Mouse (Mus musculus): Measurements from ENCODE around the gene Stx8. TPM values are rescaled to one million over a fixed set of nuclear protein-coding genes. Genes with fewer than 3 reads are reported as not detected.
A peak's percentile ranks its signal among the peaks of the same experiment; 100 is the strongest.

Gene Stx8
- polyA plus RNA-seq, 1 experiment from 2014 or later: 59.7 TPM

- Histone ChIP-seq H3K4me2 (replicated peaks) (no peak overlapping the region), H3K27ac (0 out of 2 replicates have a peak overlapping the region, but pooled peaks have one; percentile 30), H3K36me3 (no peaks in the 10 kb centered on the region), H3K27me3 (replicated peaks) (no peaks in the 10 kb centered on the region), H3K9ac (no peak overlapping the region), H3K9me3 (no peaks in the 10 kb centered on the region), H3K4me3 (replicated peaks) (no peak overlapping the region), H3K4me1 (replicated peaks) (peaks cover 10% of the 10 kb centered on the region)
- WGBS: 52% methylated on average over 13 of the region's 13 CpGs
- no peak for ATAC-seq
Measured at GRCm38 (mm10) chr11:68144235-68145065, 178.5 kb downstream of the Stx8 start.

GRCm38 (mm10) chr11:68145066-68145585 lies 179.1 kb downstream of the Stx8 start:
- H3K36me3 ChIP-seq: no peaks in the 10 kb centered on the region
- WGBS: 35% methylated on average over 13 of the region's 13 CpGs
- no peak overlapping the region for H3K9ac ChIP-seq
- no peak overlapping the region for H3K27ac ChIP-seq
- H3K9me3 ChIP-seq: no peaks in the 10 kb centered on the region
- H3K4me3 ChIP-seq (replicated peaks): no peak overlapping the region
- peak overlapping the region; percentile 6; the same call in 1 of the 2 replicates for H3K4me2 ChIP-seq (replicated peaks)
- peaks cover 10% of the 10 kb centered on the region for H3K4me1 ChIP-seq (replicated peaks)
- no peak for ATAC-seq
- no peaks in the 10 kb centered on the region for H3K27me3 ChIP-seq (replicated peaks)

- H3K4me1 ChIP-seq (replicated peaks): peaks cover 10% of the 10 kb centered on the region
- H3K4me3 ChIP-seq (replicated peaks): no peak overlapping the region
- no peak for ATAC-seq
- no peaks in the 10 kb centered on the region for H3K9me3 ChIP-seq
- H3K36me3 ChIP-seq: no peaks in the 10 kb centered on the region
- H3K27me3 ChIP-seq (replicated peaks): no peaks in the 10 kb centered on the region
- no peak overlapping the region for H3K27ac ChIP-seq
- H3K4me2 ChIP-seq (replicated peaks): 0 out of 2 replicates have a peak overlapping the region, but pooled peaks have one; percentile 6
- WGBS: 38% methylated on average over 17 of the region's 17 CpGs
- no peak overlapping the region for H3K9ac ChIP-seq
Measured at GRCm38 (mm10) chr11:68145586-68146455, 179.8 kb downstream of the Stx8 start.

- Histone ChIP-seq H3K9ac (no peak overlapping the region), H3K27me3 (replicated peaks) (no peaks in the 10 kb centered on the region), H3K4me2 (replicated peaks) (no peak overlapping the region), H3K9me3 (no peaks in the 10 kb centered on the region), H3K4me3 (replicated peaks) (no peak overlapping the region), H3K27ac (no peak overlapping the region), H3K36me3 (no peaks in the 10 kb centered on the region), H3K4me1 (replicated peaks) (peaks cover 10% of the 10 kb centered on the region)
- ATAC-seq: no peak
- WGBS: 83% methylated on average over 4 of the region's 4 CpGs
Measured at GRCm38 (mm10) chr11:68146456-68146851, 180.5 kb downstream of the Stx8 start.

DNA sequence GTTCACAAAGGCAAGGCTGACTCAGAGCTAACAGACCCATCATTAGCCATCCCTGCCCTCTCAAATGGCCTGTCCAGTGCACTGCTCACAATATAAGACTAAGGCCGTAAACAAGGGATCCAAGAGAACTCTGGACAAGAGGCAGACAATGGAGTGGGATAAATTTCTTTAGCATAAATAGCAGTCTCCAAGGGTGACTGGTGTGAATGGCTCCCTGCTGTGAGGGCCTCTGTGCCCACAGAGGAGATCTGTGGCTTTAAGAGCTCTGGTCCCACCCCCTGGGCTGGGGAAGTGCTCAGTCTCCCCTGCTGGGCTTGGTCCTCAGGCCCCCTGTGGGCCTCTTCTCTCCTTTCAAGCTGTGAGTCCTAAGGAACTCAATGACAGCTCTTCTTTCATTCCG lies 184.9 kb downstream of the Stx8 start:
- Histone ChIP-seq H3K9me3 (no peaks in the 10 kb centered on the region), H3K4me3 (replicated peaks) (no peak overlapping the region), H3K27ac (no peak overlapping the region), H3K27me3 (replicated peaks) (no peaks in the 10 kb centered on the region), H3K36me3 (no peaks in the 10 kb centered on the region), H3K9ac (no peak overlapping the region), H3K4me2 (replicated peaks) (no peak overlapping the region), H3K4me1 (replicated peaks) (0 out of 2 replicates have a peak, but pooled peaks cover 2% of the 10 kb centered on the region)
- ATAC-seq: no peak
- 71% methylated on average over 2 of the region's 2 CpGs for WGBS

DNA sequence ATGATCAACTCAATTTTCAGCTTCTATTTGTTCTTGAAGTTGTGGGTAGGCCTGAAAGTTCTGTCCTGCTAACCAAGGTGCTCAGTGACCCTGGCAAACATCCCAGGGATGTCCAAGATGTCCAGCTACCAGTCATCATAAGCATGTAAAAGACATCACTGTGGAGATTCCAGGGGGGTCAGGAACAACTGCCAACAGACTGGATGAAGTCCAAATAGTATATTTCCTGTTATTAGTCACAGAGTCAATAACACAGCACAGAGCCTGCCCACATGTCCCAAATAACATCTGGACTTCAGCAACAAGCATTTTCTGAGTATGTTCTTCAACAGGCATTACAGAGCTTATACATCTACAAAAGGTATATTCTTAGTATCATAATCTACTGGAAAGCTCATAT lies 189.8 kb downstream of the Stx8 start:
- Histone ChIP-seq H3K36me3 (no peaks in the 10 kb centered on the region), H3K9me3 (no peaks in the 10 kb centered on the region), H3K27ac (no peak overlapping the region), H3K4me2 (replicated peaks) (no peak overlapping the region), H3K4me3 (replicated peaks) (no peak overlapping the region), H3K27me3 (replicated peaks) (no peaks in the 10 kb centered on the region), H3K9ac (no peak overlapping the region), H3K4me1 (replicated peaks) (no peaks in the 10 kb centered on the region)
- no peak for ATAC-seq

DNA sequence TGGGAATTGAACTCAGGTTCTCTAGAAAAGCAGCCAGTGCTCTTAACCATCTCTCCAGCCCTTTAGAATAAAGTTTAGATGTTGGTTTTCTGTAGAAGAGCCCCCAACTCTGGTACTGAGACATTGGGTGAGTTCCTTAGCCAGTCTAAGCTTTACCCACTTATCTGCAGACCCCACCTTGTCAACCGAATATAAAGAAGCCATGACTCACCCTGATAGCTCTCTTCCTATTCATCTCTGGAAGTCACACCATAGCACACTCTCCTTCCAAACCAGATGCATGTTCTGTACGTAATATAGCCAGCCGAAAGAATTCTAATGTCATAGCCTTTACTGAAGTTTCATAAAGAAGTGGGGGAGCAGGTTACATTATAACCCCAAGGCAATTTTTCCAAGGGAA lies 192.2 kb downstream of the Stx8 start:
- 82% methylated on average over 3 of the region's 3 CpGs for WGBS
- no peaks in the 10 kb centered on the region for H3K27me3 ChIP-seq (replicated peaks)

DNA sequence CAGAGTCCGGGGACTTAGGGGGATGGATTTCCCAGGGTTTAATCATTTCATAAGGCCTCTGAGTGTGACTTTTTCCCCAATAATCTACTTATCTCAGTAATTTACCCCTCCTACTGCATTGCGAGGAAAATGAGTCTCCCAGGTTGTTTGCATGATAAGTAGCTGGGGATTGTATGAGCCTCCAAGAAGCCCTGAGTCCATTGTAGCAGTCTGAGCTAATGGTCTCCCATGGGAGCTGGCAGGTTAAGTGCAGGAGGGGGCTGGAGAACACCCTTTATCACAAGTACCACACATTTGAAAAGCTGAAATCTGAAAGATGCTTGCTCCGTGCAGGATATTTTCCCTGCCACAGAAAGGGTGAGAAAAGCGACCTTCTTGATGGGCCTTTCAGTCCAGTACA lies 193.9 kb downstream of the Stx8 start:
- no peaks in the 10 kb centered on the region for H3K9me3 ChIP-seq
- no peaks in the 10 kb centered on the region for H3K27me3 ChIP-seq (replicated peaks)
- no peak overlapping the region for H3K9ac ChIP-seq
- no peak overlapping the region for H3K4me3 ChIP-seq (replicated peaks)
- no peaks in the 10 kb centered on the region for H3K36me3 ChIP-seq
- no peak overlapping the region for H3K27ac ChIP-seq
- no peaks in the 10 kb centered on the region for H3K4me1 ChIP-seq (replicated peaks)
- ATAC-seq: no peak
- 82% methylated on average over 4 of the region's 4 CpGs for WGBS
- no peak overlapping the region for H3K4me2 ChIP-seq (replicated peaks)

More for the DNA sequence above, 192.2 kb downstream of the Stx8 start:
- Histone ChIP-seq H3K4me1 (replicated peaks) (no peaks in the 10 kb centered on the region), H3K27ac (no peak overlapping the region), H3K9ac (no peak overlapping the region), H3K4me2 (replicated peaks) (no peak overlapping the region), H3K9me3 (no peaks in the 10 kb centered on the region), H3K36me3 (no peaks in the 10 kb centered on the region), H3K4me3 (replicated peaks) (no peak overlapping the region)
- ATAC-seq: no peak

DNA sequence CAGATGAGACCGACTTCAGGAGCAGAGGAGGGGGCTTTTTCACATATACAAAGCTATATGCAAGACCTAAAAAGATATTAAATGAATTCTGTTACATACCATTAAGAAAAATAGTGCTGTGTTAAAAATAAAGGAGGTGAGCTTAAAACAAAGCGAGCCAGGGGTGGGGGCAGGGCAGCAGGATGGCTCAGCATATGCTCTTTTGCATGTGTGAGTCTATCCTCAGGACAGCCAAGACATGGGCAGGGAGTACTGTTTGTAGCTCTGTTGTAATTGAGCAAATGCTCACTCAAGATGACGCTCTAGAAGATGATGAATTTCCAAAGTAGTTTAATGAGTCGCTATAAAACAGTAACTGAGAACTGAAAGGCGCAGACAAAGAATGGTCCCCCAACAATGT lies 198.4 kb downstream of the Stx8 start:
- no peak overlapping the region for H3K27ac ChIP-seq
- H3K4me1 ChIP-seq (replicated peaks): no peaks in the 10 kb centered on the region

GRCm38 (mm10) chr11:68168427-68168826 lies 202.4 kb downstream of the Stx8 start:
- 75% methylated on average over 4 of the region's 4 CpGs for WGBS
- H3K36me3 ChIP-seq: no peaks in the 10 kb centered on the region
- H3K4me3 ChIP-seq (replicated peaks): no peak overlapping the region
- no peak overlapping the region for H3K9ac ChIP-seq
- no peak overlapping the region for H3K4me2 ChIP-seq (replicated peaks)
- ATAC-seq: no peak
- no peak overlapping the region for H3K27ac ChIP-seq
- no peaks in the 10 kb centered on the region for H3K9me3 ChIP-seq
- H3K4me1 ChIP-seq (replicated peaks): no peaks in the 10 kb centered on the region
- H3K27me3 ChIP-seq (replicated peaks): no peaks in the 10 kb centered on the region

More for the DNA sequence above, 198.4 kb downstream of the Stx8 start:
- Histone ChIP-seq H3K9me3 (no peaks in the 10 kb centered on the region), H3K27me3 (replicated peaks) (no peaks in the 10 kb centered on the region), H3K4me2 (replicated peaks) (no peak overlapping the region), H3K4me3 (replicated peaks) (no peak overlapping the region), H3K36me3 (no peaks in the 10 kb centered on the region), H3K9ac (no peak overlapping the region)
- no peak for ATAC-seq
- 84% methylated on average over 5 of the region's 5 CpGs for WGBS

DNA sequence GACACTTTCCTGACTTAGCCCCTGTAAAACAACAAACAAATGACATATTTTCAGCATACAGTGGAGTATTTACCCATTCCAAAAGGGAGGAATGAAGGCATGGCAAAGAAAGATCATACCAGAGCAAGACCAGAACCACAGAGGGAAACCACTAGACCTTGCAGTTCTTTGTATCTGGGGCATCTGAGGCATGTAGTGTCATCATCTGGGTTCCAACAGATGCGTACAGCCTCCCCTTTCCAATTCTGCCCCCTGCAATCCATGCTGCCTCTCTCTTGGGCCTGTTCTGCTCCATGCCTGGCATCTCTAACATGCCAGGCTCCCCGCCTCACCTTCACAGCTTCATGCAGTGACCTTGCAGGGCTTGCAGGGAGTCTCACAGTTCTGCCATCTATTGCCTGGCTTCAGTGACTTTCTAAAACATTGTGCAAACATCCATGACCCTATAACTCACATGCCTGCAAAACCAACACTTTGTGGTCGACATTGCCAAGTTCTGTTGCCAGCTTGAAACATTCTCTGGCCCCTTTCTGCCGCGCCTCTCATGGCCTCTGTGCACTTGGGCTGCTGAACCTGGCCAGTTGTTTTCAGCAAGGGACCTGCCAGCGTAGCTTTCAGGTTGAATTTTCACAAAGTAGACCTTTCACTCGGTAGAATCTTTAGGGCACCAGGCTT lies 206.1 kb downstream of the Stx8 start:
- H3K4me1 ChIP-seq (replicated peaks): no peaks in the 10 kb centered on the region

GRCm38 (mm10) chr11:68172648-68173045 lies 206.7 kb downstream of the Stx8 start:
- Histone ChIP-seq H3K9me3 (no peaks in the 10 kb centered on the region), H3K27ac (no peak overlapping the region)

More for the DNA sequence above, 206.1 kb downstream of the Stx8 start:
- Histone ChIP-seq H3K9ac (no peak overlapping the region), H3K4me3 (replicated peaks) (no peak overlapping the region), H3K9me3 (no peaks in the 10 kb centered on the region), H3K36me3 (no peaks in the 10 kb centered on the region), H3K4me2 (replicated peaks) (no peak overlapping the region), H3K27ac (no peak overlapping the region), H3K27me3 (replicated peaks) (no peaks in the 10 kb centered on the region)
- ATAC-seq: no peak
- 82% methylated on average over 7 of the region's 7 CpGs for WGBS

More at GRCm38 (mm10) chr11:68172648-68173045, 206.7 kb downstream of the Stx8 start:
- WGBS: 70% methylated on average over 4 of the region's 4 CpGs
- H3K27me3 ChIP-seq (replicated peaks): no peaks in the 10 kb centered on the region
- no peak for ATAC-seq
- H3K9ac ChIP-seq: no peak overlapping the region
- H3K4me2 ChIP-seq (replicated peaks): no peak overlapping the region
- no peaks in the 10 kb centered on the region for H3K36me3 ChIP-seq
- no peak overlapping the region for H3K4me3 ChIP-seq (replicated peaks)
- H3K4me1 ChIP-seq (replicated peaks): no peaks in the 10 kb centered on the region

All from intestine, embryonic 15.5 days (tissue).